Mouse (Mus musculus): Measurements from ENCODE around the gene Snx20. TPM values are rescaled to one million over a fixed set of nuclear protein-coding genes. Genes with fewer than 3 reads are reported as not detected.

Gene Snx20
- total and polyA plus RNA-seq, 2 experiments from 2014 or later = 2.0 to 7.3 TPM

DNA sequence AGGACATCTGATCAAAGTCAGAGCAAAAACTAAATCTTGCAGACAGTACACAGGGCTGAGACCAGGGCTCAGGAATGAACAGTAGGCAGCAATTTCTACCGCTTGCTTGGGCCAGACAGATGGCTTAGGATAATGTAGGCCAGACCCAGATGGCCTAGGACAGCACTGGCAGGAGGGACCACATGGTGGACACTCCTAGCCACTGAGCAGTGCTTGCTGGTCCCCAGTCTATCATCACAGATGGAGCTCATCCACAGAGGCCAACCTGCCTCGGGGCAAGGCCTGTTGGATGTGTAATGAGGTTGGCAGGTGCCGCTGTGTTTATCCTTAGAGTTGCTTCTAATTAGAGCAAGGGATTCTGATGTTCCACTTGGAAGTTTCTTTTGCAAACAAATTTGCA, 12.6 kb downstream of the Snx20 start:
- WGBS = 82% methylated on average over 3 of the region's 3 CpGs

DNA sequence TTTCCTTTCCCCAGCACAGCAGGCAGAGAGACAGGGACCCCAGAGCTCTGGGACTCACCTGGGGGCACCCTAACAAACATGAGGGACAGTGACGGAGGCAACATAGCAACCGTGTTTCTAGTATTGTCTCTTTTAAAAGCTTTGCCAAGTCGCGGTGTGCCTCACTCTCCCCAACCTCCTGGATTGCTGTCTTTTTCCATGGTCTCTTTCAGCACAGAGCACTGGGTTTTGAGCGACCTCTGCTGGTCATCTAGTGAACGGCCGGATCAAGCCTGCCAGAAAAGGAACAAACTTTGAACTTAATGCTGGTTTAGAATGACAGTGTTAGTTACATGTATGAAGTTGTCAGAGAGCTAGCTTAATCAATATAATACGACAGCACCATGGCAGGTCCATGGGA, 14.5 kb downstream of the Snx20 start:
- peaks cover 12% of the 10 kb centered on the region for H3K27me3 ChIP-seq (ENCODE audit: control insufficient read depth, insufficient read depth, low read length)

More for the DNA sequence above, 12.6 kb downstream of the Snx20 start:
- Histone ChIP-seq H3K9me3 (replicated peaks; ENCODE audit: control insufficient read depth, low read length) (no peaks in the 10 kb centered on the region), H3K27ac (ENCODE audit: low read depth) (no peak overlapping the region), H3K36me3 (replicated peaks; ENCODE audit: control insufficient read depth, insufficient read depth, low read length) (no peaks in the 10 kb centered on the region), H3K27me3 (ENCODE audit: control insufficient read depth, insufficient read depth, low read length) (peaks cover 23% of the 10 kb centered on the region), H3K4me3 (ENCODE audit: low read depth, low read length) (no peak overlapping the region), H3K9ac (replicated peaks; ENCODE audit: low read depth, low read length) (no peak overlapping the region), H3K4me2 (ENCODE audit: low read depth, low read length) (no peak overlapping the region), H3K4me1 (ENCODE audit: control insufficient read depth, insufficient read depth) (peaks cover 7% of the 10 kb centered on the region; the same call in 1 of the 2 replicates)
- no peak for ATAC-seq (ENCODE audit: insufficient read depth, low read depth)
- TF ChIP-seq CTCF (IDR thresholded peaks at IDR 0.05; ENCODE audit: low read depth) (no peak), EP300 (IDR thresholded peaks at IDR 0.05; ENCODE audit: low read depth) (no peak)
- no peak for DNase-seq (ENCODE audit: low spot score)

DNA sequence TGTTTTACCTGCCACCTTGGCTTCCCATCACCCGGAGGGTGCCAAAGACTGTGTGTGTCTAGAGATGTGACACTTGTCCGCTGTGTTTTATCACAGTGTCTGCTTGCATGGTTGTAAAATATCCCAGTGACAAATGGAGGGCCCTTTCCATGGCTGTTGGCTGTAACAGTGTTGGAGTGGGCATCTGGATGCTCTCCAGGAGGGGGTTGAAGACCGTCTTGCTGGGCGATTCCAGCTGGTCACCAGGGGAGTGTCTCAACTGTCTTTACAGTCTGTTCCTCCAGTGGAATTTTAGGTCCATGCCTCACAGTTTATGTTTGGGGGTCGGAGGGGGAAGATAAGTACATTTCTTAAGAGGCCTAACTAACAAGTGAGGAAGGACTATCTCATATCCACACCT, 15.0 kb downstream of the Snx20 start:
- Histone ChIP-seq H3K4me1 (ENCODE audit: control insufficient read depth, insufficient read depth) (no peaks in the 10 kb centered on the region), H3K4me3 (ENCODE audit: low read depth, low read length) (no peak overlapping the region), H3K9me3 (replicated peaks; ENCODE audit: control insufficient read depth, low read length) (no peaks in the 10 kb centered on the region), H3K36me3 (replicated peaks; ENCODE audit: control insufficient read depth, insufficient read depth, low read length) (no peaks in the 10 kb centered on the region), H3K9ac (replicated peaks; ENCODE audit: low read depth, low read length) (no peak overlapping the region), H3K4me2 (ENCODE audit: low read depth, low read length) (no peak overlapping the region), H3K27me3 (ENCODE audit: control insufficient read depth, insufficient read depth, low read length) (peaks cover 8% of the 10 kb centered on the region), H3K27ac (ENCODE audit: low read depth) (no peak overlapping the region)
- TF ChIP-seq CTCF (IDR thresholded peaks at IDR 0.05; ENCODE audit: low read depth) (no peak), EP300 (IDR thresholded peaks at IDR 0.05; ENCODE audit: low read depth) (no peak)
- DNase-seq (ENCODE audit: low spot score) (no peak), ATAC-seq (ENCODE audit: insufficient read depth, low read depth) (0 out of 2 replicates have a peak, but pooled peaks have one; percentile 16)
- 53% methylated on average over 5 of the region's 5 CpGs for WGBS

More for the DNA sequence above, 14.5 kb downstream of the Snx20 start:
- Histone ChIP-seq H3K27ac (ENCODE audit: low read depth) (no peak overlapping the region), H3K4me3 (ENCODE audit: low read depth, low read length) (no peak overlapping the region), H3K9me3 (replicated peaks; ENCODE audit: control insufficient read depth, low read length) (no peaks in the 10 kb centered on the region), H3K36me3 (replicated peaks; ENCODE audit: control insufficient read depth, insufficient read depth, low read length) (no peaks in the 10 kb centered on the region), H3K9ac (replicated peaks; ENCODE audit: low read depth, low read length) (no peak overlapping the region), H3K4me1 (ENCODE audit: control insufficient read depth, insufficient read depth) (no peaks in the 10 kb centered on the region), H3K4me2 (ENCODE audit: low read depth, low read length) (no peak overlapping the region)
- peak; percentile 54; the same call in 1 of the 2 replicates for ATAC-seq (ENCODE audit: insufficient read depth, low read depth)
- TF ChIP-seq CTCF (IDR thresholded peaks at IDR 0.05; ENCODE audit: low read depth) (peak; percentile 99), EP300 (IDR thresholded peaks at IDR 0.05; ENCODE audit: low read depth) (no peak)
- WGBS = under 1% methylated on average over 8 of the region's 8 CpGs
- peak; percentile 76 for DNase-seq (ENCODE audit: low spot score)

DNA sequence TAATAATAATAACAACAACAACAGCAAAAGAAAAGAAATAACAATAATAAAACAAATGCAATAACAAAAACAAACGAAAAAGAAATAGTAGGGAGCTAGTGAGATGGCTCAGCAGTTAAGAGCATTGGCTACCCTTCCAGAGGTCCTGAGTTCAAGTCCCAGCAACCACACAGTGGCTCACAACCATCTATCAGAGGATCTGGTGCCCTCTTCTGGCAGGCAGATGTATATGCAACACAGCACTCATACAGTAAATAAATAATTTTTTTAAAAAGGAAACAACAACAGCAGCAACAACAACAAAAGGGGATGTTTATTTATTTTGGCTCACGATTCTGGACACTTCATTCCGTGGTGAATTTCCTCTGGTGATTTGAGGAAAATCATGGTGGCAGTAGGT, 16.4 kb downstream of the Snx20 start:
- no peaks in the 10 kb centered on the region for H3K36me3 ChIP-seq (replicated peaks; ENCODE audit: control insufficient read depth, insufficient read depth, low read length)
- H3K4me1 ChIP-seq (ENCODE audit: control insufficient read depth, insufficient read depth) = no peaks in the 10 kb centered on the region
- H3K27me3 ChIP-seq (ENCODE audit: control insufficient read depth, insufficient read depth, low read length) = no peaks in the 10 kb centered on the region
- ATAC-seq (ENCODE audit: insufficient read depth, low read depth) (no peak), DNase-seq (ENCODE audit: low spot score) (no peak)
- peak; percentile 42 for TF ChIP-seq CTCF (IDR thresholded peaks at IDR 0.05; ENCODE audit: low read depth)
- TF ChIP-seq EP300 (IDR thresholded peaks at IDR 0.05; ENCODE audit: low read depth) = no peak
- no peak overlapping the region for H3K27ac ChIP-seq (ENCODE audit: low read depth)
- 71% methylated on average over 3 of the region's 3 CpGs for WGBS
- no peak overlapping the region for H3K4me3 ChIP-seq (ENCODE audit: low read depth, low read length)
- no peak overlapping the region for H3K4me2 ChIP-seq (ENCODE audit: low read depth, low read length)
- no peak overlapping the region for H3K9ac ChIP-seq (replicated peaks; ENCODE audit: low read depth, low read length)
- H3K9me3 ChIP-seq (replicated peaks; ENCODE audit: control insufficient read depth, low read length) = no peaks in the 10 kb centered on the region

DNA sequence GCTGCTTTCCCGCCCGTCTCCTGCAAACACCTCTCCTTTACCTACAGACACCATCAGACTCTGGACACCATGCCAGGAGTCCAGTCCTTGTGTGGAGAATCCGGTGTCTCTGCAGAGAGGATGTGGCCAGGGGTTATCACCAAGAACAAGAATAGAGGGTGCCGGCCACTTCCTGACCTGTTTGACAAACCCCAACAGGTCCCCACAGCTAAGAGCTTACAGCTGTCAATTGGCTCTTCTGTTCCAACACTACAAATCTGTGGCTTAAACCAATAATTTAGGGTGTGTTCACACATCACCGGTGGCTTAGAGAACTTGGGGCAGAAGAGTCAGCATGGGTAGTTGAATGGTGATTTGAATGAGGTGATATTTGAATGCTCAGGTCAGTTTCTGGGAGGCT, 17.3 kb downstream of the Snx20 start:
- Histone ChIP-seq H3K4me1 (ENCODE audit: control insufficient read depth, insufficient read depth) (no peaks in the 10 kb centered on the region), H3K9ac (replicated peaks; ENCODE audit: low read depth, low read length) (no peak overlapping the region), H3K4me2 (ENCODE audit: low read depth, low read length) (no peak overlapping the region), H3K27ac (ENCODE audit: low read depth) (no peak overlapping the region), H3K4me3 (ENCODE audit: low read depth, low read length) (no peak overlapping the region), H3K27me3 (ENCODE audit: control insufficient read depth, insufficient read depth, low read length) (no peaks in the 10 kb centered on the region), H3K36me3 (replicated peaks; ENCODE audit: control insufficient read depth, insufficient read depth, low read length) (no peaks in the 10 kb centered on the region), H3K9me3 (replicated peaks; ENCODE audit: control insufficient read depth, low read length) (no peaks in the 10 kb centered on the region)
- 46% methylated on average over 5 of the region's 5 CpGs for WGBS
- TF ChIP-seq CTCF (IDR thresholded peaks at IDR 0.05; ENCODE audit: low read depth) = no peak
- ATAC-seq (ENCODE audit: insufficient read depth, low read depth) = no peak
- no peak for DNase-seq (ENCODE audit: low spot score)

DNA sequence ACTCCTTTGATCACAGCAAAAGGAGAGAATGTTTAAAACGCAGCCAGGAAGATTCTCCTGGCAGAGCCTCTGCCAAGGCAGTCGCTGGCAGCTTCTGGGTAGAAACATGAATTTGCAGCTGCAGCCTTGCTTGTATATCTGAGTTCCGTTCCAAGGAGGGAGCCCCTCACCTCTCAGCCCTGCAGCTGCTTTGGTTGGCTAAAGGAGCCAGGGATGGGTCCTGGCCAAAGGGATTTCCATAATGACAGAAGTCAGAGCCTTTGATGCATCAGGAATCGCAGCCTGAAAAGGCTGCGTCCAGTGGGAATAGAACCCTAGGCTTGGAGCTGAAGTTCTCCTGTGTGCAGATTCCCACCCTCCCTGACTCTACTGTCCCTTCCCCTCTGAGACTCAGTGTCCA, 20.9 kb downstream of the Snx20 start:
- Histone ChIP-seq H3K27me3 (ENCODE audit: control insufficient read depth, insufficient read depth, low read length) (no peaks in the 10 kb centered on the region), H3K4me1 (ENCODE audit: control insufficient read depth, insufficient read depth) (no peaks in the 10 kb centered on the region), H3K9me3 (replicated peaks; ENCODE audit: control insufficient read depth, low read length) (no peaks in the 10 kb centered on the region), H3K27ac (ENCODE audit: low read depth) (no peak overlapping the region), H3K4me2 (ENCODE audit: low read depth, low read length) (no peak overlapping the region), H3K9ac (replicated peaks; ENCODE audit: low read depth, low read length) (no peak overlapping the region), H3K4me3 (ENCODE audit: low read depth, low read length) (no peak overlapping the region), H3K36me3 (replicated peaks; ENCODE audit: control insufficient read depth, insufficient read depth, low read length) (no peaks in the 10 kb centered on the region)
- DNase-seq (ENCODE audit: low spot score) (no peak), ATAC-seq (ENCODE audit: insufficient read depth, low read depth) (no peak)
- WGBS = 60% methylated on average over 5 of the region's 5 CpGs
- TF ChIP-seq EP300 (IDR thresholded peaks at IDR 0.05; ENCODE audit: low read depth) = no peak
- TF ChIP-seq CTCF (IDR thresholded peaks at IDR 0.05; ENCODE audit: low read depth) = no peak

All from heart, postnatal 0 days (tissue).